Mouse (Mus musculus): Measurements from ENCODE around the gene Orc5. TPM values are rescaled to one million over a fixed set of nuclear protein-coding genes. Genes with fewer than 3 reads are reported as not detected.
"Not testable (repeated sequence)": the region's sequence is repeated elsewhere in the genome, so short reads cannot be mapped to it uniquely, and the experiment has no call there.

Orc5 gene
- polyA plus RNA-seq, 1 experiment from 2014 or later, result 46.6 TPM

DNA sequence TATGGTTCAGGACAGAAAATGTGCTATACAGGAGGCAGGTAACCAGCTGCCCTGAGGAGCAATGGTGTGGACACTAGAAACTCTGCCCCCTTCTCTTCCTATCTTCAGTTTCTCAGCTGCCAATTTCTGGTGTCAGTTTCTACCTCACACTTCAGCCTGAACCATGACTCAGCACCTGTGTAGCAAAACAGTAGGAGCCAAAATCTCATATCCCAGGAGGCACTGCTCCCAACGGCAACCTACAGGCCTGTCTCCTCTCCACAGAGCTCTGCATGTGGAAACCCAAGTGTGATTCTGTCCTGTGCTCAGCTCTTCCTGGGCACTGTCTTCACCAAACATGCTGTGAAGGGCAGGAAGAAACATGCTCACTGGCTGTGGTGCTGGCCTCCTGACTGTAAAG, 64.5 kb downstream of the Orc5 start:
- H3K9me3 ChIP-seq, result no peaks in the 10 kb centered on the region
- no peaks in the 10 kb centered on the region for H3K27me3 ChIP-seq
- no peak for ATAC-seq (ENCODE audit: insufficient number of reproducible peaks, insufficient read depth, low FRiP score, low TSS enrichment, low read depth)
- 83% methylated on average over 1 of the region's 1 CpGs for WGBS
- no peak overlapping the region for H3K27ac ChIP-seq
- no peak overlapping the region for H3K9ac ChIP-seq (replicated peaks)
- H3K4me3 ChIP-seq (replicated peaks), result no peak overlapping the region
- H3K4me1 ChIP-seq (replicated peaks), result no peaks in the 10 kb centered on the region
- peaks cover 18% of the 10 kb centered on the region for H3K36me3 ChIP-seq
- H3K4me2 ChIP-seq, result no peak overlapping the region

DNA sequence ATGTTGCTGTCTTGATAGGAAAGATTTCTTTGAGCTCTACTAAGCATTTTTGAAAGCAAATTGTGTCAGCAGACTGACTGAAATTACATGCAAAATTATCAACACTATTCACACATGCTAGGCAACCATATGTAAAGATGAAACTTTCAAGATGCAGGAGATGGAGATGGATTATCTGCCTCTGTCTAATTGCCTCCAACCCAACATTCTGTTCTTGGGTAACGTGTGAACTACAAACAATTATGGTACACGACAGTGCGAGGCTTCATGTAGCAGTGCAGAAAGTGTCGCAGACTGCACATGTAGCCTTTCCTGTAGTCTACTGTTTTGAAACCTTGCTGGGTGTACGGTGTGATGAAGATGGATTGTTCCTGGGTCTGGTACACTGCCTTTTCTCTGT, 67.7 kb downstream of the Orc5 start:
- Histone ChIP-seq H3K27me3 (no peaks in the 10 kb centered on the region), H3K9me3 (no peaks in the 10 kb centered on the region), H3K4me3 (replicated peaks) (no peak overlapping the region), H3K4me2 (no peak overlapping the region), H3K27ac (no peak overlapping the region), H3K36me3 (peaks cover 12% of the 10 kb centered on the region; the same call in 1 of the 2 replicates), H3K9ac (replicated peaks) (no peak overlapping the region), H3K4me1 (replicated peaks) (no peaks in the 10 kb centered on the region)
- no peak for ATAC-seq (ENCODE audit: insufficient number of reproducible peaks, insufficient read depth, low FRiP score, low TSS enrichment, low read depth)
- 92% methylated on average over 5 of the region's 5 CpGs for WGBS

DNA sequence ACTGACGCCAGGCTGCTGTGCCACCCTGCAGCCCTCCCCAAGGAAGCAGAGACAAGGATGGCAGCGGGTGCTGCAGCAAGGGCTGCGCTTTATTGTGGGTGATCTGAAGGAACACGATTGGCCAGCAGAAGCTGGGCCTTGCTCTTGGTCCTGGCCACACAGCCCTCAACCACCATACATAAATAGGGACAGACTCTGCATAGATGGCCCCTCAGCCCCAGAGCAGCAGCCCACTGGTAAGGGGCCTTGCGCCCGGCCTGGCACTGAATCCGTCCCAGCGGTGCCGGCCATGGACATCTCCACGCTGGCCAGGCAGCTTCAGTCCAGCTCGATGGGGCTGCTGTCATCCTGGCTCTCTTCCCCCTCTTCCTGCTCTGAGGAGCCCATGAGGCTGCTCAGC, 77.8 kb downstream of the Orc5 start:
- not testable (repeated sequence) for H3K4me2 ChIP-seq; ATAC-seq (ENCODE audit: insufficient number of reproducible peaks, insufficient read depth, low FRiP score, low TSS enrichment, low read depth); H3K36me3 ChIP-seq; H3K27ac ChIP-seq; H3K9me3 ChIP-seq; H3K4me3 ChIP-seq (replicated peaks); H3K4me1 ChIP-seq (replicated peaks); H3K9ac ChIP-seq (replicated peaks); H3K27me3 ChIP-seq
- WGBS, result 88% methylated on average over 8 of the region's 11 CpGs

DNA sequence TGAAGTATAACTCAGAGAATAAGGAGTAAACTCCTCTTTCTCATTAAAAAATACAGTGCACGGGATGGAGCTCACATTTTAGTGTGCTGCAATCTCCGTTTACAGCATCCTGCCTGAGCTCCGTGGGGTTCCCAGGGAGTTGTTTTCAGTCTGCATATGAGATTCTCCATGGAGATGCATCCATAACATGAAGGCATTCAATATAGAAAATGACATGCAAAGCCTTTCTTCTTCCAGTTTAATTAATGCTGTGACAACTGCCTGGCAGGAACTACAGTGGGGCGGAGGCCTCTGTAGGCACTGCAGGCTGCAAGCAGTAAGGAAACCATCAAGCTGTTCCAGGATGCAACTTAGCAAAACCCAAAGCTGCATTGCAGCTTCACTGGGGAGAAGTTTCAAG, 79.0 kb downstream of the Orc5 start:
- H3K9me3 ChIP-seq, result no peaks in the 10 kb centered on the region
- no peak overlapping the region for H3K27ac ChIP-seq
- no peaks in the 10 kb centered on the region for H3K4me1 ChIP-seq (replicated peaks)
- WGBS, result 73% methylated on average over 4 of the region's 4 CpGs
- H3K4me3 ChIP-seq (replicated peaks), result no peak overlapping the region
- no peak overlapping the region for H3K9ac ChIP-seq (replicated peaks)
- H3K27me3 ChIP-seq, result no peaks in the 10 kb centered on the region
- ATAC-seq (ENCODE audit: insufficient number of reproducible peaks, insufficient read depth, low FRiP score, low TSS enrichment, low read depth), result no peak
- no peaks in the 10 kb centered on the region for H3K36me3 ChIP-seq
- H3K4me2 ChIP-seq, result no peak overlapping the region

- Histone ChIP-seq H3K27me3 (no peaks in the 10 kb centered on the region), H3K4me3 (replicated peaks) (no peak overlapping the region), H3K36me3 (no peaks in the 10 kb centered on the region), H3K27ac (no peak overlapping the region), H3K4me2 (no peak overlapping the region), H3K9ac (replicated peaks) (no peak overlapping the region), H3K9me3 (no peaks in the 10 kb centered on the region), H3K4me1 (replicated peaks) (no peaks in the 10 kb centered on the region)
- no peak for ATAC-seq (ENCODE audit: insufficient number of reproducible peaks, insufficient read depth, low FRiP score, low TSS enrichment, low read depth)
- 84% methylated on average over 15 of the region's 15 CpGs for WGBS
These were observed 97.2 kb downstream of the Orc5 start for GRCm38 (mm10) chr5:22452871-22453661.

DNA sequence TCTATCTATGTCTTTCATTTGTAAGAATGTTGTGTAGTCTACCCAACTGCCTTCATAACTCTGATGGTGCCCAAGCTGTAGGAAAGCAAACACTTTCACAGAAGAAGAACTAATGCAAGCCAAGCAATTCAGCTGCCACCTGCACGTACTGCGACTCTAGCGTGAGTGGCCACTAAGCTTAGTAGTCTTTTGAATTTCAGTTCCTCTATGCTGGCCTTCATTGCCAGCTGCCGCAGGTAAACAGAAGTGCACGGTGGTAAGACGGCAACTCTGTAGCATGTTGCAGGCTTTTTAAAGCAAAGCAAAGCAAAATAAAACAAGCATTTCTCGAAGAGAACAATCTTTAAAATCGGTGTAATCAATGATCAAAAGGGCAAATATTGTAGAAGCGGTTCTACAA, 97.8 kb downstream of the Orc5 start:
- Histone ChIP-seq H3K27me3 (no peaks in the 10 kb centered on the region), H3K4me2 (no peak overlapping the region), H3K9ac (replicated peaks) (no peak overlapping the region), H3K4me3 (replicated peaks) (no peak overlapping the region), H3K36me3 (no peaks in the 10 kb centered on the region), H3K9me3 (no peaks in the 10 kb centered on the region), H3K4me1 (replicated peaks) (no peaks in the 10 kb centered on the region), H3K27ac (no peak overlapping the region)
- ATAC-seq (ENCODE audit: insufficient number of reproducible peaks, insufficient read depth, low FRiP score, low TSS enrichment, low read depth), result no peak
- WGBS, result 92% methylated on average over 9 of the region's 9 CpGs

DNA sequence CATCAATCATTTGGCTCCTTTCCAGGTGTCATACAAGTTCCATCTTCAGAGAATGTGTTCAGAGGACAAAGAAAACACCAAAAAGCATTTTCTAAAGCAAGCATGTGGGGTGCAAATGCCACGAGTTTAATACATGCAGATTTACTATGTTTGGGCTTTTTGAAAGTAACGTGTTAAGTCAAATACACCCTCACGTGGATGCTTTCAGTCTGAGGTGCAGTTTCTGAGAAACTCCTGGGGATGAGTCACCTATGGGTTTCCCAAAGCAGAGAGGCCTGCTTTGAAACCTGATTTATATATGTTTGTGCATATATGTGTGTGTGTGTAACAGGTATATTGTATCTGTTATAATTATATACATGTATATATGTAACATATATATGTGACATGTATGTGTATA, 98.5 kb downstream of the Orc5 start:
- WGBS, result 73% methylated on average over 3 of the region's 3 CpGs
- H3K9ac ChIP-seq (replicated peaks), result no peak overlapping the region
- H3K36me3 ChIP-seq, result no peaks in the 10 kb centered on the region
- H3K9me3 ChIP-seq, result no peaks in the 10 kb centered on the region
- no peaks in the 10 kb centered on the region for H3K4me1 ChIP-seq (replicated peaks)
- H3K27ac ChIP-seq, result no peak overlapping the region
- H3K27me3 ChIP-seq, result no peaks in the 10 kb centered on the region
- H3K4me2 ChIP-seq, result no peak overlapping the region
- no peak for ATAC-seq (ENCODE audit: insufficient number of reproducible peaks, insufficient read depth, low FRiP score, low TSS enrichment, low read depth)
- H3K4me3 ChIP-seq (replicated peaks), result no peak overlapping the region

DNA sequence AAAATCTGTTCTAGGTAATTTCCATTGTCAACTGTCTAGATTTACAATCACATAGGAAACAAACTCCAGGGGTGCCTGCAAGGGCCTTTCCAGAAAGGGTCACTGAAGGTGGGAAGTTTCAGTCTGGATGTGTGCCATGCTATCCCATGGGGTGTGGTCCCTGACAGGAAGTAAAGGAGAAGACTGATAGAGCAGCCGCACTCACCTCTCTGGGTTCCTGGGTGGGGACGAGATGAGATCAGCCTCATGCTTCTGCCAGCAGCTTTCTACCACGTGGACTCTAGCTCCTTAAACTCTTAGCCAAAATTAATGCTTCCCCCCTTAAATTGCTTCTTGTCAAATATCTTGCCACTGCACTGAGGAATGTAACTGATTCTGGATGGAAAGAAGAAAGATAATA, 100.7 kb downstream of the Orc5 start:
- H3K4me3 ChIP-seq (replicated peaks), result no peak overlapping the region
- ATAC-seq (ENCODE audit: insufficient number of reproducible peaks, insufficient read depth, low FRiP score, low TSS enrichment, low read depth), result no peak

More for the DNA sequence above, 100.7 kb downstream of the Orc5 start:
- Histone ChIP-seq H3K4me1 (replicated peaks) (no peaks in the 10 kb centered on the region), H3K27me3 (no peaks in the 10 kb centered on the region), H3K9ac (replicated peaks) (no peak overlapping the region), H3K4me2 (no peak overlapping the region), H3K9me3 (no peaks in the 10 kb centered on the region), H3K27ac (no peak overlapping the region), H3K36me3 (no peaks in the 10 kb centered on the region)
- 69% methylated on average over 3 of the region's 3 CpGs for WGBS

Other genes with a start within 250 kb of the Orc5 start
- gene Reln, start 205.7 kb downstream of the Orc5 start, polyA plus RNA-seq (2016; fragmentation: Nextera tagmentation; extraction: Ambion mirVana), result 1.7 and 2.0 TPM in 2 replicates
- gene Lhfpl3, start 195.6 kb upstream of the Orc5 start, polyA plus RNA-seq (2016; fragmentation: Nextera tagmentation; extraction: Ambion mirVana), result 0.10 and 0.45 TPM in 2 replicates